Mouse (Mus musculus) heart, postnatal 10 days (tissue): ENCODE data around the gene Tstd1. TPM values are rescaled to one million over a fixed set of nuclear protein-coding genes. Genes with fewer than 3 reads are reported as not detected.

Source experiments
- DNase-seq, 2 experiments: peaks; one replicate each; pipeline ENCODE4 v3.0.0; 2021
- intact Hi-C: fragments of 180-260 bp; cut with DNase I; formaldehyde crosslinking; loops from one replicate; pipeline ENCODE4 v1.15.1; 2025
- total RNA-seq, 2 experiments: library from RNA; stranded (reverse); gene quantifications; 2 replicates each; pipeline ENCODE4 v1.2.3; 2021

Gene Tstd1
- total RNA-seq, 2 experiments from 2014 or later = 1.6 TPM

- DNase-seq = peak; percentile 46 to 48
- intact Hi-C loops = loop anchor here (1.0 to 5.0 kb wide), 2 partner anchors 25 to 65 kb away; partner anchors contain the start of gene F11r
Measured at GRCm38 (mm10) chr1:171412446-171412845, 6.2 kb upstream of the Tstd1 start.

- intact Hi-C loops = loop anchor here (5.0 kb wide), 1 partner anchor 64 kb away; no protein-coding TSS in a partner anchor
- no peak for DNase-seq
Measured at GRCm38 (mm10) chr1:171413608-171414007, 5.1 kb upstream of the Tstd1 start.

GRCm38 (mm10) chr1:171419291-171419882 lies 715 bp downstream of the Tstd1 start:
- intact Hi-C loops = no loop called here
- DNase-seq = no peak

- intact Hi-C loops = no loop called here
- no peak for DNase-seq
Measured at GRCm38 (mm10) chr1:171419905-171420304, 1.2 kb downstream of the Tstd1 start.

- intact Hi-C loops = no loop called here
- DNase-seq = no peak
Measured at GRCm38 (mm10) chr1:171422504-171423095, 3.9 kb downstream of the Tstd1 start.

- intact Hi-C loops = no loop called here
- no peak for DNase-seq
Measured at GRCm38 (mm10) chr1:171424638-171425037, 6.0 kb downstream of the Tstd1 start.

- intact Hi-C loops = no loop called here
- DNase-seq = peak; percentile 38 to 41
Measured at GRCm38 (mm10) chr1:171425126-171425525, 6.5 kb downstream of the Tstd1 start.

GRCm38 (mm10) chr1:171432158-171432557 lies 13.5 kb downstream of the Tstd1 start:
- no peak for DNase-seq
- intact Hi-C loops = no loop called here

- intact Hi-C loops = no loop called here
- no peak for DNase-seq
Measured at GRCm38 (mm10) chr1:171435288-171435814, 16.7 kb downstream of the Tstd1 start.

GRCm38 (mm10) chr1:171435974-171436373 lies 17.3 kb downstream of the Tstd1 start:
- intact Hi-C loops = no loop called here
- DNase-seq = no peak

- intact Hi-C loops = loop anchor here (1.0 to 2.0 kb wide), 2 partner anchors 25 to 33 kb away; no protein-coding TSS in a partner anchor
- peak; percentile 89 to 91 for DNase-seq
Measured at GRCm38 (mm10) chr1:171437264-171438013, 18.8 kb downstream of the Tstd1 start, which contains the start of gene F11r. Gene F11r (plus strand): TSS chr1:171437535.

GRCm38 (mm10) chr1:171438014-171438670 lies 19.5 kb downstream of the Tstd1 start:
- intact Hi-C loops = loop anchor here (2.0 kb wide), 1 partner anchor 33 kb away; no protein-coding TSS in a partner anchor
- peak; percentile 35 to 40 for DNase-seq

GRCm38 (mm10) chr1:171439072-171439471 lies 20.4 kb downstream of the Tstd1 start:
- intact Hi-C loops = loop anchor here (2.0 kb wide), 1 partner anchor 32 kb away; no protein-coding TSS in a partner anchor
- no peak for DNase-seq

- peak; percentile 82 to 84 for DNase-seq
- intact Hi-C loops = no loop called here
Measured at GRCm38 (mm10) chr1:171440025-171440725, 21.5 kb downstream of the Tstd1 start.

GRCm38 (mm10) chr1:171441466-171442412 lies 23.1 kb downstream of the Tstd1 start:
- intact Hi-C loops = no loop called here
- peak in 1 of 2 experiments; percentile 41 for DNase-seq

GRCm38 (mm10) chr1:171442413-171442760 lies 23.7 kb downstream of the Tstd1 start:
- intact Hi-C loops = no loop called here
- no peak for DNase-seq

- no peak for DNase-seq
- intact Hi-C loops = no loop called here
Measured at GRCm38 (mm10) chr1:171445050-171445449, 26.4 kb downstream of the Tstd1 start.

GRCm38 (mm10) chr1:171446854-171447253 lies 28.2 kb downstream of the Tstd1 start:
- intact Hi-C loops = no loop called here
- DNase-seq = no peak

- intact Hi-C loops = no loop called here
Measured at GRCm38 (mm10) chr1:171447692-171448091, 29.0 kb downstream of the Tstd1 start.

More at GRCm38 (mm10) chr1:171447692-171448091, 29.0 kb downstream of the Tstd1 start:
- no peak for DNase-seq
